Mouse (Mus musculus) limb, embryonic 11.5 days (tissue): ENCODE data around the gene St8sia1. TPM values are rescaled to one million over a fixed set of nuclear protein-coding genes. Genes with fewer than 3 reads are reported as not detected.

Experiments used
- ATAC-seq: fragments of 200-750 bp; cut with Nextera tagmentation; 2 replicates; pipeline ENCODE4 v1.8.0; 2017; ENCODE audit warnings: low read depth; ENCODE audit not compliant: insufficient number of reproducible peaks, low FRiP score, low TSS enrichment
- DNase-seq: peaks from one replicate; pipeline ENCODE4 v3.0.0-alpha.2; 2015; ENCODE audit warnings: low spot score
- H3K27ac ChIP-seq: fragments of 300-500 bp; sonication (generic); replicated peaks from 2 replicates; pipeline ENCODE4 v1.5.1; 2014; ENCODE audit warnings: low read depth, mild to moderate bottlenecking, low read length
- H3K27me3 ChIP-seq: fragments of 300-500 bp; sonication (generic); 2 replicates; pipeline ENCODE4 v1.6.1; 2014; ENCODE audit warnings: mild to moderate bottlenecking, low read length, mixed read lengths; ENCODE audit not compliant: control insufficient read depth, insufficient read depth
- H3K36me3 ChIP-seq: fragments of 300-500 bp; sonication (generic); 2 replicates; pipeline ENCODE4 v1.6.1; 2014; ENCODE audit warnings: mild to moderate bottlenecking, low read length, moderate library complexity, mixed read lengths; ENCODE audit not compliant: control insufficient read depth, insufficient read depth
- H3K4me1 ChIP-seq: fragments of 300-500 bp; sonication (generic); 2 replicates; pipeline ENCODE4 v1.6.1; 2014; ENCODE audit warnings: low read length, mixed read lengths; ENCODE audit not compliant: control insufficient read depth, insufficient read depth
- H3K4me2 ChIP-seq: fragments of 300-500 bp; sonication (generic); 2 replicates; pipeline ENCODE4 v1.6.1; 2014; ENCODE audit warnings: low read depth, mild to moderate bottlenecking, moderate library complexity; ENCODE audit not compliant: severe bottlenecking
- H3K4me3 ChIP-seq: fragments of 300-500 bp; sonication (generic); 2 replicates; pipeline ENCODE4 v1.5.1; 2014; ENCODE audit warnings: low read depth, low read length
- H3K9ac ChIP-seq: fragments of 300-500 bp; sonication (generic); 2 replicates; pipeline ENCODE4 v1.6.1; 2014; ENCODE audit warnings: mild to moderate bottlenecking, low read length
- H3K9me3 ChIP-seq: fragments of 300-500 bp; sonication (generic); 2 replicates; pipeline ENCODE4 v1.6.1; 2016; ENCODE audit warnings: low read length; ENCODE audit not compliant: control insufficient read depth
- WGBS: fragments of 180-500 bp; shearing (Covaris S2); extraction: QIAGEN DNeasy Blood & Tissue Kit; methylation state at CpG from one replicate; pipeline ENCODE4 v1.1.7; 2014; 5-methylcytosine and 5-hydroxymethylcytosine counted together
- polyA plus RNA-seq: library from polyadenylated mRNA; unstranded; fragments of >200 nt; fragmentation: Nextera tagmentation; extraction: Ambion mirVana; gene quantifications from 2 replicates; pipeline ENCODE4 v1.2.1, GENCODE M21; 2014

St8sia1 gene
- polyA plus RNA-seq, 1 experiment from 2014 or later = 0.67 TPM

- WGBS = 94% methylated on average over 1 of the region's 1 CpGs
- no peak for DNase-seq
Observed at GRCm38 (mm10) chr6:142967407-142967806, 3.2 kb upstream of the St8sia1 start.

GRCm38 (mm10) chr6:142964531-142965385 lies 506 bp upstream of the St8sia1 start:
- WGBS = under 1% methylated on average over 39 of the region's 39 CpGs
- no peaks in the 10 kb centered on the region for H3K9me3 ChIP-seq
- ATAC-seq = peak; percentile 82
- peak overlapping the region; percentile 61; the same call in 1 of the 2 replicates for H3K27ac ChIP-seq
- peaks cover 4% of the 10 kb centered on the region; the same call in 1 of the 2 replicates for H3K27me3 ChIP-seq
- H3K9ac ChIP-seq = peak overlapping the region; percentile 63
- peak overlapping the region; percentile 65 for H3K4me3 ChIP-seq
- H3K4me2 ChIP-seq = peak overlapping the region; percentile 95
- H3K4me1 ChIP-seq = peaks cover 4% of the 10 kb centered on the region
- peak; percentile 84 for DNase-seq
- H3K36me3 ChIP-seq = no peaks in the 10 kb centered on the region; the same call in 1 of the 2 replicates

More at GRCm38 (mm10) chr6:142967407-142967806, 3.2 kb upstream of the St8sia1 start:
- ATAC-seq = no peak
- Histone ChIP-seq H3K27ac (no peak overlapping the region), H3K4me1 (peaks cover 4% of the 10 kb centered on the region), H3K9me3 (no peaks in the 10 kb centered on the region), H3K27me3 (peaks cover 4% of the 10 kb centered on the region; the same call in 1 of the 2 replicates), H3K36me3 (no peaks in the 10 kb centered on the region; the same call in 1 of the 2 replicates), H3K4me3 (no peak overlapping the region), H3K9ac (no peak overlapping the region), H3K4me2 (no peak overlapping the region)

- no peaks in the 10 kb centered on the region for H3K9me3 ChIP-seq
- H3K9ac ChIP-seq = peak overlapping the region; percentile 63
- peak overlapping the region; percentile 65 for H3K4me3 ChIP-seq
- WGBS = 26% methylated on average over 29 of the region's 30 CpGs
- no peak overlapping the region for H3K27ac ChIP-seq
- DNase-seq (peak; percentile 67), ATAC-seq (no peak)
- H3K36me3 ChIP-seq = no peaks in the 10 kb centered on the region; the same call in 1 of the 2 replicates
- peaks cover 4% of the 10 kb centered on the region for H3K4me1 ChIP-seq
- peaks cover 4% of the 10 kb centered on the region; the same call in 1 of the 2 replicates for H3K27me3 ChIP-seq
- peak overlapping the region; percentile 95 for H3K4me2 ChIP-seq
Observed at GRCm38 (mm10) chr6:142963480-142964075, 674 bp downstream of the St8sia1 start.

GRCm38 (mm10) chr6:142962881-142963280 lies 1.4 kb downstream of the St8sia1 start:
- Histone ChIP-seq H3K4me1 (peaks cover 4% of the 10 kb centered on the region), H3K27me3 (peaks cover 4% of the 10 kb centered on the region; the same call in 1 of the 2 replicates), H3K27ac (no peak overlapping the region), H3K4me2 (no peak overlapping the region), H3K9ac (no peak overlapping the region), H3K9me3 (no peaks in the 10 kb centered on the region), H3K4me3 (no peak overlapping the region), H3K36me3 (no peaks in the 10 kb centered on the region; the same call in 1 of the 2 replicates)
- DNase-seq (no peak), ATAC-seq (no peak)
- 92% methylated on average over 14 of the region's 14 CpGs for WGBS

- 72% methylated on average over 10 of the region's 10 CpGs for WGBS
- H3K4me3 ChIP-seq = no peak overlapping the region
- no peak overlapping the region for H3K4me2 ChIP-seq
Observed at GRCm38 (mm10) chr6:142962476-142962875, 1.8 kb downstream of the St8sia1 start.

GRCm38 (mm10) chr6:142961721-142962455 lies 2.4 kb downstream of the St8sia1 start:
- no peak overlapping the region for H3K9ac ChIP-seq
- H3K27ac ChIP-seq = no peak overlapping the region
- no peak overlapping the region for H3K4me2 ChIP-seq
- ATAC-seq (no peak), DNase-seq (no peak)
- no peaks in the 10 kb centered on the region for H3K9me3 ChIP-seq
- 82% methylated on average over 9 of the region's 9 CpGs for WGBS
- no peaks in the 10 kb centered on the region; the same call in 1 of the 2 replicates for H3K36me3 ChIP-seq
- peaks cover 4% of the 10 kb centered on the region; the same call in 1 of the 2 replicates for H3K27me3 ChIP-seq
- H3K4me1 ChIP-seq = peaks cover 4% of the 10 kb centered on the region
- no peak overlapping the region for H3K4me3 ChIP-seq

More at GRCm38 (mm10) chr6:142962476-142962875, 1.8 kb downstream of the St8sia1 start:
- H3K4me1 ChIP-seq = peaks cover 4% of the 10 kb centered on the region
- H3K9ac ChIP-seq = no peak overlapping the region
- no peak overlapping the region for H3K27ac ChIP-seq
- DNase-seq (no peak), ATAC-seq (no peak)
- peaks cover 4% of the 10 kb centered on the region; the same call in 1 of the 2 replicates for H3K27me3 ChIP-seq
- H3K36me3 ChIP-seq = no peaks in the 10 kb centered on the region; the same call in 1 of the 2 replicates
- no peaks in the 10 kb centered on the region for H3K9me3 ChIP-seq

- Histone ChIP-seq H3K9ac (no peak overlapping the region), H3K4me3 (no peak overlapping the region), H3K4me2 (no peak overlapping the region), H3K4me1 (no peaks in the 10 kb centered on the region), H3K9me3 (no peaks in the 10 kb centered on the region), H3K36me3 (no peaks in the 10 kb centered on the region), H3K27me3 (no peaks in the 10 kb centered on the region), H3K27ac (no peak overlapping the region)
- no peak for ATAC-seq
- 95% methylated on average over 4 of the region's 4 CpGs for WGBS
- DNase-seq = no peak
Observed at GRCm38 (mm10) chr6:142956556-142956955, 7.7 kb downstream of the St8sia1 start.

- ATAC-seq (no peak), DNase-seq (no peak)
- no peaks in the 10 kb centered on the region for H3K4me1 ChIP-seq
- no peak overlapping the region for H3K27ac ChIP-seq
- no peak overlapping the region for H3K4me3 ChIP-seq
- no peaks in the 10 kb centered on the region for H3K27me3 ChIP-seq
- H3K4me2 ChIP-seq = no peak overlapping the region
- H3K9me3 ChIP-seq = no peaks in the 10 kb centered on the region
- no peak overlapping the region for H3K9ac ChIP-seq
- no peaks in the 10 kb centered on the region for H3K36me3 ChIP-seq
- 92% methylated on average over 3 of the region's 3 CpGs for WGBS
Observed at GRCm38 (mm10) chr6:142955281-142955680, 9.0 kb downstream of the St8sia1 start.
